Mouse (Mus musculus) intestine, postnatal 0 days (tissue): ENCODE data around the gene Zfp420. TPM values are rescaled to one million over a fixed set of nuclear protein-coding genes. Genes with fewer than 3 reads are reported as not detected.

ENCODE experiments used
- ATAC-seq: fragments of 200-750 bp; cut with Nextera tagmentation; 2 replicates; pipeline ENCODE4 v1.8.0; 2017; ENCODE audit warnings: mild to moderate bottlenecking, moderate TSS enrichment, moderate library complexity
- H3K27ac ChIP-seq: fragments of 300-500 bp; sonication (generic); 2 replicates; pipeline ENCODE4 v1.5.1; 2014; ENCODE audit warnings: mild to moderate bottlenecking, low read depth, low read length, moderate library complexity
- H3K27me3 ChIP-seq: fragments of 300-500 bp; sonication (generic); replicated peaks from 2 replicates; pipeline ENCODE4 v1.6.1; 2014; ENCODE audit warnings: low read length, mixed read lengths; ENCODE audit not compliant: control insufficient read depth, insufficient read depth
- H3K36me3 ChIP-seq: fragments of 300-500 bp; sonication (generic); 2 replicates; pipeline ENCODE4 v1.6.1; 2014; ENCODE audit warnings: mild to moderate bottlenecking, moderate library complexity; ENCODE audit not compliant: control insufficient read depth, insufficient read depth
- H3K4me1 ChIP-seq: fragments of 300-500 bp; sonication (generic); replicated peaks from 2 replicates; pipeline ENCODE4 v1.6.1; 2014; ENCODE audit warnings: antibody characterized with exemption, low read length, mixed read lengths; ENCODE audit not compliant: control insufficient read depth, insufficient read depth
- H3K4me2 ChIP-seq: fragments of 300-500 bp; sonication (generic); replicated peaks from 2 replicates; pipeline ENCODE4 v1.6.1; 2014; ENCODE audit warnings: low read depth, mild to moderate bottlenecking, moderate library complexity
- H3K4me3 ChIP-seq: fragments of 300-500 bp; sonication (generic); 2 replicates; pipeline ENCODE4 v1.5.1; 2014; ENCODE audit warnings: low read depth, low read length
- H3K9ac ChIP-seq: fragments of 300-500 bp; sonication (generic); 2 replicates; pipeline ENCODE4 v1.6.1; 2014; ENCODE audit warnings: mild to moderate bottlenecking, low read depth, low read length
- H3K9me3 ChIP-seq: fragments of 300-500 bp; sonication (generic); 2 replicates; pipeline ENCODE4 v1.6.1; 2016; ENCODE audit warnings: mixed run types; ENCODE audit not compliant: control insufficient read depth
- CTCF ChIP-seq: sonication (generic); IDR thresholded peaks from 2 replicates; pipeline ENCODE4 v1.5.1; 2016; ENCODE audit warnings: low read depth, mild to moderate bottlenecking, control low read depth, antibody characterized with exemption, moderate library complexity
- WGBS: fragments of 180-500 bp; shearing (Covaris S2); extraction: QIAGEN DNeasy Blood & Tissue Kit; methylation state at CpG from one replicate; pipeline ENCODE4 v1.1.7; 2014; 5-methylcytosine and 5-hydroxymethylcytosine counted together
- polyA plus RNA-seq: library from polyadenylated mRNA; unstranded; fragments of >200 nt; fragmentation: Nextera tagmentation; extraction: Ambion mirVana; gene quantifications from 2 replicates; pipeline ENCODE4 v1.2.1, GENCODE M21; 2015

The Zfp420 gene
- polyA plus RNA-seq, 1 experiment from 2014 or later = 1.5 TPM

DNA sequence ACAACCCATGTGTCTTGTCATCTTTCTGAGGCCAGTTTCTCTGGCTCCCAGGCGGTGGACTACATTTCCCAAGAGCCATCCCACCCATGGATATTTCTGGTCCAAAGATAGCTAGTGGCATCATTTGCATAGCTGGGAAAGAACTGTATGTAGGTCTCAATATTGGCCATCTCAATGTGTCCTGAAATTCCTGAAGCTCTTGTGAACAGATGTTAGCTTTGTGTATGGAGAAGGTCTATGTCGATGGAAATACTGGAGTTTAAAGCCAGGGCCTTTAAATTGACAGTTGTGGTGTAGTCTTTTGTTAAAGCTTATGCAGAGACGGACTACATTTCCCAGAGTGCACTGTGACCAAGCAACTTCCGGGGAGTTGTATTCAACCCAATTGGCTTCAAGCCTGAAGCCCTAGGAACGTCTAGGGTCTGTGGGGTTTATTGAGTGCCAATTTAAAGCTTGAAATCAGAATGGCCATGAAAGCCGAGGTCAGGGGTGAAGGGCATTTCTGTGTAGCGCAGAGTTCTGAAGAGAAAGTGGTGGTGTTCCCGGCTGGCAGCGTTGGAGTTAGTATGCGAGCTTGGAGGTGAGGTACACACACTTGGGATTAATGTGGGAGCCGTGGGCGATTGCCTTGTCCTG, 41.0 kb upstream of the Zfp420 start:
- peak; percentile 55 for ATAC-seq
- Histone ChIP-seq H3K9ac (peak overlapping the region; percentile 49), H3K4me3 (peak overlapping the region; percentile 72), H3K4me1 (0 out of 2 replicates have a peak, but pooled peaks cover 2% of the 10 kb centered on the region), H3K9me3 (no peaks in the 10 kb centered on the region), H3K4me2 (peak overlapping the region; percentile 78), H3K27ac (peak overlapping the region; percentile 64), H3K36me3 (peaks cover 3% of the 10 kb centered on the region), H3K27me3 (no peaks in the 10 kb centered on the region)
- no peak for TF ChIP-seq CTCF
- under 1% methylated on average over 12 of the region's 12 CpGs for WGBS

DNA sequence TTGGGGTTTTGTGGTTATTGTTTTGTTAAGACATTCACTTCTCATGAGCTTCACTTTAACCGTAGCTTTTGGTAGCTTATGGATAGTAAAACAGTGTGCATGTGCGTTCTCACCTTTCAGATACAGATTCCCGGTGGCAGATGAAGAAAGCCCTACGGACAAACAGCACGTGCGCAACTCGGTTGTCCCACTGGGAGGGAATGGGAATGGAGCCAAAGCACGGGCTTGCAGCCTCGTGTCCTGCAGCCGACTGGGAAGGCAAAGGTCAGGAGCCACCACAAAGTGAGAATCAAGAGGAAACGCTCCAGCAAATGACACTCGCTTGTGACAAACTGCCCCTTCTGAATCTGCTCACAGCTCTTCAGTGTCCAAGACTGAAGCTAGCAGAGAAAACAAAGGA, 31.8 kb upstream of the Zfp420 start:
- no peaks in the 10 kb centered on the region for H3K4me1 ChIP-seq
- no peak overlapping the region for H3K4me3 ChIP-seq
- H3K36me3 ChIP-seq = peaks cover 69% of the 10 kb centered on the region
- no peak for ATAC-seq
- peaks cover 11% of the 10 kb centered on the region; the same call in 1 of the 2 replicates for H3K9me3 ChIP-seq
- no peak overlapping the region for H3K27ac ChIP-seq
- H3K4me2 ChIP-seq = no peak overlapping the region
- H3K27me3 ChIP-seq = no peaks in the 10 kb centered on the region
- no peak for TF ChIP-seq CTCF
- H3K9ac ChIP-seq = no peak overlapping the region
- 84% methylated on average over 12 of the region's 12 CpGs for WGBS

DNA sequence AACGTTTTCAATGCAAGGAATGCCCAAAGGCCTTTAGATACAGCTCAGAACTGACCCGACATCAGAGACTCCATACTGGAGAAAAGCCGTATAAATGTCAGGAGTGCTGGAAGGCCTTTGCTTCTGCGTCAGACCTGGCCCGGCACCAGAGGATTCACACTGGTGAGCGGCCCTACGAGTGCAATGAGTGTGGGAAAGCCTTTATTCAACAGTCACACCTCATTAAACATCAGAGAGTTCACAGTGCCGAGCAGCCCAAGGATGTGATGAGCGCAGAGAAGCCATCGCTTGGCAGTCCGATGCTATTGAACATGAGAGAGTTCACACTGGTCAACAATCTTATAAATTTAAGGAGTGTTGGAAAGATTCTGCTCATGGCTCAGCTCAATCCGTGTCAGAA, 30.0 kb upstream of the Zfp420 start:
- H3K9ac ChIP-seq = no peak overlapping the region
- no peaks in the 10 kb centered on the region for H3K4me1 ChIP-seq
- WGBS = 95% methylated on average over 12 of the region's 12 CpGs
- no peak overlapping the region for H3K4me2 ChIP-seq
- H3K4me3 ChIP-seq = no peak overlapping the region
- peaks cover 65% of the 10 kb centered on the region for H3K36me3 ChIP-seq
- no peaks in the 10 kb centered on the region for H3K27me3 ChIP-seq
- H3K27ac ChIP-seq = no peak overlapping the region
- H3K9me3 ChIP-seq = peaks cover 11% of the 10 kb centered on the region; the same call in 1 of the 2 replicates
- no peak for ATAC-seq
- no peak for TF ChIP-seq CTCF

DNA sequence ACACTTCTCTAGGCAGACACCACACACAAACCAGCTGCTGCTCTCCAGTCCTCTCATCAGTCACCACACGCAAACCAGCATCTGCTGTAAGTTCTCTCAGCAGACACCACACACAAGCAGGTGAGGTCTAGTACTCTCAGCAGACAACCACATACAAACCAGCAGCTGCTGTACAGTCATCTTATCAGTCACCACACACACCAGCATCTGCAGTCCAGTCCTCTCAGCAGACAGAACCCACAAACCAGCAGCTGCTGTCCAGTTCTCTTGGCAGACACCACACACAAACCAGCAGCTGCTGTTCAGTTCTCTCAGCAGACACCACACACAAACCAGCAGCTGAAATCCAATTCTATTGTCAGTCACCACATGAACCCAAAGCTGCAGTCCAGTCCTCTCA, 23.0 kb upstream of the Zfp420 start:
- no peaks in the 10 kb centered on the region for H3K27me3 ChIP-seq
- H3K4me2 ChIP-seq = no peak overlapping the region
- H3K4me1 ChIP-seq = no peaks in the 10 kb centered on the region
- TF ChIP-seq CTCF = no peak
- no peak overlapping the region for H3K4me3 ChIP-seq
- 0 out of 2 replicates have a peak, but pooled peaks cover 11% of the 10 kb centered on the region for H3K36me3 ChIP-seq
- H3K9ac ChIP-seq = no peak overlapping the region
- no peak for ATAC-seq
- WGBS = 96% methylated on average over 1 of the region's 1 CpGs
- no peaks in the 10 kb centered on the region for H3K9me3 ChIP-seq
- no peak overlapping the region for H3K27ac ChIP-seq

DNA sequence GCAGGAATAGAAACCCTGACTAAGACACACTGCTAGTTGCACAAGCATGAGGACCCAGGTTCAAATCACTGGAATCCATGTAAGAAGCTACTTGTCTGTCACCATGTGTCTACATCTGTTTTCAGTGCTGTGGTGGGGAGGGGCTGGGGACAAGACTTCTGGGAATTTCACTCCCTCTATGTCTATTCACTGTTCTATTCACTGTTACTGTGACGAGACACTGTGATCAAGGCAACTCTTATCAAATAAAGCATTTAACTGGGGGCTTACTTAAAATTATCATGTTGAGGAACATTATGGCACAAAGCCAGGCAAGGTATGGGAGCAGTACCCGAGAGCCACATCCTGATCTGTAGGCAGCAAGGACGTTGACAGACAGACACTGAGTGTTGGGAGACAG, 20.5 kb upstream of the Zfp420 start:
- Histone ChIP-seq H3K4me1 (no peaks in the 10 kb centered on the region), H3K27ac (no peak overlapping the region), H3K27me3 (no peaks in the 10 kb centered on the region), H3K9ac (no peak overlapping the region), H3K4me3 (no peak overlapping the region), H3K36me3 (no peaks in the 10 kb centered on the region), H3K4me2 (no peak overlapping the region), H3K9me3 (no peaks in the 10 kb centered on the region)
- 86% methylated on average over 3 of the region's 3 CpGs for WGBS
- TF ChIP-seq CTCF = no peak
- ATAC-seq = no peak

DNA sequence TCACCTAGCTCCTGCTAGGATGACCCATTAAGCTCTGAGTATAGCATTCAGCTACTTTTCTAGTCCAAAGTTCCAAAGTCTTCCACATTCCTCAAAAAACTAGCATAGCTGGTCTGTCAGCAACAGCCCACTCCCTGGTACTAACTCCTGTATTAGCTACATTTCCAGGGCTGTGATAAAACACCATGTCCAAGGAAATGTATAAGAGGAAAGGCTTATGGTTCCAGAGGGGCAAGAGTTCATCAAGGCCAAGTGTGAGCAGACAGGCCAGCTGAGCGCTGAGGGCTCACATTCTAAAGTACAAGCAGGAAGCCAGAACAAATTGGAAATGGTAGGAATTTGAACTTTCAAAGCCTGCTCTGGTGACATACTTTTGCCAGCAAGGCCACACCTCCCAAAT, 17.7 kb upstream of the Zfp420 start:
- peak; percentile 25; the same call in 1 of the 2 replicates for ATAC-seq

More for the DNA sequence above, 17.7 kb upstream of the Zfp420 start:
- H3K27me3 ChIP-seq = no peaks in the 10 kb centered on the region
- no peaks in the 10 kb centered on the region for H3K36me3 ChIP-seq
- H3K4me3 ChIP-seq = no peak overlapping the region
- H3K27ac ChIP-seq = no peak overlapping the region
- no peak overlapping the region for H3K9ac ChIP-seq
- no peaks in the 10 kb centered on the region for H3K9me3 ChIP-seq
- 53% methylated on average over 1 of the region's 1 CpGs for WGBS
- no peak for TF ChIP-seq CTCF
- no peaks in the 10 kb centered on the region for H3K4me1 ChIP-seq
- no peak overlapping the region for H3K4me2 ChIP-seq
